Mouse (Mus musculus): Measurements from ENCODE around the gene Dis3l2. TPM values are rescaled to one million over a fixed set of nuclear protein-coding genes. Genes with fewer than 3 reads are reported as not detected.

The Dis3l2 gene
- 4.3 and 5.0 TPM in 2 replicates for polyA plus RNA-seq (2012; rRNA removed)

GRCm38 (mm10) chr1:86703300-86703964 is at the start of gene Dis3l2:
Gene Dis3l2, plus strand, starts transcription at chr1:86703808.

GRCm38 (mm10) chr1:86670279-86671038 is 33.1 kb upstream of the Dis3l2 start, which contains the start of gene Nppc:
Gene Nppc, minus strand, starts transcription at chr1:86670571.

DNA sequence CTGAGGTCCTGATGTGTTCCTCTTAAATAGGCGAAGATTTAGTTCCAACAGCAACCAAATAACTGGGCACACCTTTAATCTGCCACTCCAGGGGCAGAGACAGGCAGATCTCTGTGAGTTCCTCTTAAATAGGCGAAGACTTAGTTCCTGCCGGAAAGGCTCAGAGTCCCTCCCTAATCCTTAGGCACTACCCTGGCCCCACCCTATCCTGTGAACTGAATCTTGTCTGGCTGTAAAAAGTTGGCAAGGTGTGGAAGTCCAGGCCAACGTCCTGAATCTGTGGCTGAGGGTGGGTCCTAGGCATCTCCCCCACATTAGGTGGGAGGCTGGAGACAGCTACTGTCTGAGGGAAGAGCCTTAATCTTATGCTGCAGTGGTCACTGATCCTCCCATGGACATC is 386.2 kb downstream of the Dis3l2 start, which contains the start of gene Alppl2:
Gene Alppl2 (minus strand): TSS at position 101 of the 400 bp plus-strand sequence.

Other genes starting within 250 kb of the Dis3l2 start
- gene Ptma, start 177.1 kb upstream of the Dis3l2 start, polyA plus RNA-seq (2012; rRNA removed), result 726 and 903 TPM in 2 replicates
- gene Pde6d, start 121.2 kb upstream of the Dis3l2 start, polyA plus RNA-seq (2012; rRNA removed), result 3.6 and 4.3 TPM in 2 replicates
- gene Cops7b, start 120.9 kb upstream of the Dis3l2 start, polyA plus RNA-seq (2012; rRNA removed), result 11.1 TPM in 2 replicates
- 0.13 and 0.69 TPM in 2 replicates for gene Nppc, start 33.2 kb upstream of the Dis3l2 start, polyA plus RNA-seq (2012; rRNA removed)